Mouse (Mus musculus): ENCODE data around the gene Tle2. TPM values are rescaled to one million over a fixed set of nuclear protein-coding genes. Genes with fewer than 3 reads are reported as not detected.

The Tle2 gene
- polyA plus RNA-seq, 1 experiment from 2014 or later = 68.8 TPM

Other genes with a start within 250 kb of the Tle2 start
- 5.2 and 7.8 TPM in 2 replicates for gene Tbxa2r, start 245.8 kb upstream of the Tle2 start, polyA plus RNA-seq (2015; fragmentation: Nextera tagmentation; extraction: Ambion mirVana)
- gene Gipc3, start 231.3 kb upstream of the Tle2 start, polyA plus RNA-seq (2015; fragmentation: Nextera tagmentation; extraction: Ambion mirVana) = 0.06 TPM in 1 of 2 replicates, not detected in the other
- 106 and 109 TPM in 2 replicates for gene Hmg20b, start 224.1 kb upstream of the Tle2 start, polyA plus RNA-seq (2015; fragmentation: Nextera tagmentation; extraction: Ambion mirVana)
- 12.2 and 13.6 TPM in 2 replicates for gene Mfsd12, start 217.1 kb upstream of the Tle2 start, polyA plus RNA-seq (2015; fragmentation: Nextera tagmentation; extraction: Ambion mirVana)
- gene 4930404N11Rik, start 208.7 kb upstream of the Tle2 start, polyA plus RNA-seq (2015; fragmentation: Nextera tagmentation; extraction: Ambion mirVana) = 0.97 and 1.0 TPM in 2 replicates
- 111 and 112 TPM in 2 replicates for gene Fzr1, start 196.0 kb upstream of the Tle2 start, polyA plus RNA-seq (2015; fragmentation: Nextera tagmentation; extraction: Ambion mirVana)
- gene Dohh, start 190.1 kb upstream of the Tle2 start, polyA plus RNA-seq (2015; fragmentation: Nextera tagmentation; extraction: Ambion mirVana) = 72.7 and 79.4 TPM in 2 replicates
- 3.3 and 4.0 TPM in 2 replicates for gene Gm48551, start 190.1 kb upstream of the Tle2 start, polyA plus RNA-seq (2015; fragmentation: Nextera tagmentation; extraction: Ambion mirVana)
- 1.7 and 1.9 TPM in 2 replicates for gene Gm48552, start 185.6 kb upstream of the Tle2 start, polyA plus RNA-seq (2015; fragmentation: Nextera tagmentation; extraction: Ambion mirVana)
- gene Smim24, start 181.5 kb upstream of the Tle2 start, polyA plus RNA-seq (2015; fragmentation: Nextera tagmentation; extraction: Ambion mirVana) = 4.2 and 4.7 TPM in 2 replicates
- 77.2 and 82.8 TPM in 2 replicates for gene Nfic, start 118.9 kb upstream of the Tle2 start, polyA plus RNA-seq (2015; fragmentation: Nextera tagmentation; extraction: Ambion mirVana)
- gene Celf5, start 91.9 kb upstream of the Tle2 start, polyA plus RNA-seq (2015; fragmentation: Nextera tagmentation; extraction: Ambion mirVana) = 1.6 TPM in 2 replicates
- 98.0 and 102 TPM in 2 replicates for gene Ncln, start 78.2 kb upstream of the Tle2 start, polyA plus RNA-seq (2015; fragmentation: Nextera tagmentation; extraction: Ambion mirVana)
- 0.28 and 0.53 TPM in 2 replicates for gene S1pr4, start 74.4 kb upstream of the Tle2 start, polyA plus RNA-seq (2015; fragmentation: Nextera tagmentation; extraction: Ambion mirVana)
- gene Gna15, start 50.3 kb upstream of the Tle2 start, polyA plus RNA-seq (2015; fragmentation: Nextera tagmentation; extraction: Ambion mirVana) = 1.6 and 1.9 TPM in 2 replicates
- 89.8 and 89.9 TPM in 2 replicates for gene Gna11, start 29.4 kb upstream of the Tle2 start, polyA plus RNA-seq (2015; fragmentation: Nextera tagmentation; extraction: Ambion mirVana)
- 477 and 492 TPM in 2 replicates for gene Aes, start 15.1 kb upstream of the Tle2 start, polyA plus RNA-seq (2015; fragmentation: Nextera tagmentation; extraction: Ambion mirVana)
- 13.8 and 18.4 TPM in 2 replicates for gene Tle6, start 26.5 kb downstream of the Tle2 start, polyA plus RNA-seq (2015; fragmentation: Nextera tagmentation; extraction: Ambion mirVana)
- gene BC025920, start 31.7 kb downstream of the Tle2 start, polyA plus RNA-seq (2015; fragmentation: Nextera tagmentation; extraction: Ambion mirVana) = 1.3 and 1.5 TPM in 2 replicates
- gene Sirt6, start 53.2 kb downstream of the Tle2 start, polyA plus RNA-seq (2015; fragmentation: Nextera tagmentation; extraction: Ambion mirVana) = 60.3 and 61.9 TPM in 2 replicates
- 11.6 and 12.1 TPM in 2 replicates for gene Ankrd24, start 54.0 kb downstream of the Tle2 start, polyA plus RNA-seq (2015; fragmentation: Nextera tagmentation; extraction: Ambion mirVana)
- gene Gm10778, start 74.5 kb downstream of the Tle2 start, polyA plus RNA-seq (2015; fragmentation: Nextera tagmentation; extraction: Ambion mirVana) = 5.1 and 5.3 TPM in 2 replicates
- 15.2 and 16.1 TPM in 2 replicates for gene Zfp433, start 130.3 kb downstream of the Tle2 start, polyA plus RNA-seq (2015; fragmentation: Nextera tagmentation; extraction: Ambion mirVana)
- gene Gm3055, start 196.6 kb downstream of the Tle2 start, polyA plus RNA-seq (2015; fragmentation: Nextera tagmentation; extraction: Ambion mirVana) = 10.3 and 11.7 TPM in 2 replicates
- gene Gm4767, start 237.6 kb downstream of the Tle2 start, polyA plus RNA-seq (2015; fragmentation: Nextera tagmentation; extraction: Ambion mirVana) = 4.6 and 5.7 TPM in 2 replicates

All from limb, embryonic 13.5 days (tissue).